Mouse (Mus musculus) lung, adult 2 months (tissue): ENCODE results near the gene Pex6. TPM values are rescaled to one million over a fixed set of nuclear protein-coding genes. Genes with fewer than 3 reads are reported as not detected.
A peak's percentile ranks its signal among the peaks of the same experiment; 100 is the strongest.

Experiments
- DNase-seq: peaks from one replicate; pipeline ENCODE4 v3.0.0; 2022
- H3K4me1 ChIP-seq: fragments of 200-500 bp; 2 replicates; pipeline ENCODE4 v1.6.1; 2011; ENCODE audit warnings: low read length; ENCODE audit not compliant: control insufficient read depth, insufficient read depth
- H3K4me3 ChIP-seq: fragments of 200-500 bp; replicated peaks from 2 replicates; pipeline ENCODE3; 2011; ENCODE audit warnings: low read depth, mild to moderate bottlenecking, control low read depth, low read length; ENCODE audit errors: extremely low read depth
- CTCF ChIP-seq: fragments of 200-500 bp; IDR thresholded peaks from 2 replicates; pipeline ENCODE4 v1.5.1; 2011; ENCODE audit warnings: mild to moderate bottlenecking, low read length, control low read depth; ENCODE audit not compliant: insufficient read depth
- POLR2A ChIP-seq: fragments of 200-500 bp; IDR thresholded peaks from 2 replicates; pipeline ENCODE4 v1.6.1; 2011; ENCODE audit warnings: low read depth, mild to moderate bottlenecking, control low read depth, low read length, borderline replicate concordance; ENCODE audit errors: extremely low read depth
- WGBS: fragments of 180-500 bp; shearing (Covaris S2); methylation state at CpG from one replicate; pipeline ENCODE4 v1.1.7; 2018; 5-methylcytosine and 5-hydroxymethylcytosine counted together
- polyA plus RNA-seq: library from polyadenylated mRNA; depleted of rRNA; stranded (reverse); fragments of >200 nt; gene quantifications from 2 replicates; pipeline ENCODE4 v1.2.3, GENCODE M21; 2012

The Pex6 gene
- polyA plus RNA-seq, 1 experiment: 60.6 TPM

- no peak for DNase-seq
- WGBS: 34% methylated on average over 7 of the region's 7 CpGs
- H3K4me1 ChIP-seq: peaks cover 4% of the 10 kb centered on the region
Observed at GRCm38 (mm10) chr17:46712442-46712841, 1.2 kb downstream of the Pex6 start.

GRCm38 (mm10) chr17:46713849-46714248, 2.6 kb downstream of the Pex6 start:
- peaks cover 4% of the 10 kb centered on the region for H3K4me1 ChIP-seq

More at GRCm38 (mm10) chr17:46712442-46712841, 1.2 kb downstream of the Pex6 start:
- peak overlapping the region; percentile 13 for H3K4me3 ChIP-seq
- TF ChIP-seq CTCF (no peak), POLR2A (no peak)

GRCm38 (mm10) chr17:46714756-46715481, 3.7 kb downstream of the Pex6 start:
- Histone ChIP-seq H3K4me1 (peaks cover 4% of the 10 kb centered on the region), H3K4me3 (no peak overlapping the region)
- no peak for DNase-seq
- 92% methylated on average over 11 of the region's 11 CpGs for WGBS
- TF ChIP-seq CTCF (no peak), POLR2A (no peak)

More at GRCm38 (mm10) chr17:46713849-46714248, 2.6 kb downstream of the Pex6 start:
- H3K4me3 ChIP-seq: no peak overlapping the region
- no peak for DNase-seq
- WGBS: 85% methylated on average over 9 of the region's 9 CpGs
- TF ChIP-seq CTCF: no peak
- no peak for TF ChIP-seq POLR2A

GRCm38 (mm10) chr17:46721077-46721476, 9.8 kb downstream of the Pex6 start:
- Histone ChIP-seq H3K4me3 (no peak overlapping the region), H3K4me1 (no peaks in the 10 kb centered on the region)
- TF ChIP-seq POLR2A (no peak), CTCF (no peak)
- WGBS: 87% methylated on average over 7 of the region's 7 CpGs
- no peak for DNase-seq

GRCm38 (mm10) chr17:46724477-46725084, 13.3 kb downstream of the Pex6 start:
- 82% methylated on average over 20 of the region's 20 CpGs for WGBS
- DNase-seq: no peak
- H3K4me3 ChIP-seq: no peak overlapping the region
- TF ChIP-seq POLR2A (no peak), CTCF (no peak)
- H3K4me1 ChIP-seq: no peaks in the 10 kb centered on the region

- no peak for DNase-seq
- WGBS: 64% methylated on average over 9 of the region's 9 CpGs
- H3K4me1 ChIP-seq: no peaks in the 10 kb centered on the region
- TF ChIP-seq CTCF (0 out of 2 replicates have a peak, but pooled peaks have one; percentile 16), POLR2A (no peak)
- no peak overlapping the region for H3K4me3 ChIP-seq
Observed at GRCm38 (mm10) chr17:46725273-46725672, 14.0 kb downstream of the Pex6 start.

GRCm38 (mm10) chr17:46725731-46726645, 14.7 kb downstream of the Pex6 start:
- DNase-seq: no peak
- no peak overlapping the region for H3K4me3 ChIP-seq
- no peaks in the 10 kb centered on the region for H3K4me1 ChIP-seq
- TF ChIP-seq CTCF (no peak), POLR2A (no peak)
- 88% methylated on average over 26 of the region's 26 CpGs for WGBS

- TF ChIP-seq POLR2A: no peak
- no peak for TF ChIP-seq CTCF
- no peak for DNase-seq
- Histone ChIP-seq H3K4me3 (no peak overlapping the region), H3K4me1 (no peaks in the 10 kb centered on the region)
- 89% methylated on average over 11 of the region's 11 CpGs for WGBS
Observed at GRCm38 (mm10) chr17:46727271-46727670, 16.0 kb downstream of the Pex6 start.

- Histone ChIP-seq H3K4me3 (no peak overlapping the region), H3K4me1 (no peaks in the 10 kb centered on the region)
- no peak for DNase-seq
- TF ChIP-seq POLR2A (no peak), CTCF (peak; percentile 42; the same call in 1 of the 2 replicates)
- WGBS: 34% methylated on average over 6 of the region's 6 CpGs
Observed at GRCm38 (mm10) chr17:46728021-46728420, 16.8 kb downstream of the Pex6 start.

- TF ChIP-seq CTCF: no peak
- TF ChIP-seq POLR2A: no peak
- no peak overlapping the region for H3K4me3 ChIP-seq
- 36% methylated on average over 11 of the region's 11 CpGs for WGBS
Observed at GRCm38 (mm10) chr17:46728496-46728895, 17.2 kb downstream of the Pex6 start.

More at GRCm38 (mm10) chr17:46728496-46728895, 17.2 kb downstream of the Pex6 start:
- no peak for DNase-seq
- H3K4me1 ChIP-seq: no peaks in the 10 kb centered on the region
